Mouse (Mus musculus) E14TG2a.4 (cell line): ENCODE results near the gene Zfp85.
"Not testable (repeated sequence)": the region's sequence is repeated elsewhere in the genome, so short reads cannot be mapped to it uniquely, and the experiment has no call there.

Experiments
- H3K27me3 ChIP-seq: 2 replicates; pipeline ENCODE4 v1.6.1; 2014; ENCODE audit warnings: low read length, control low read depth; ENCODE audit not compliant: insufficient read depth
- H3K36me3 ChIP-seq: 2 replicates; pipeline ENCODE4 v1.6.1; 2014; ENCODE audit warnings: low read length, control low read depth; ENCODE audit not compliant: insufficient read depth
- H3K4me1 ChIP-seq: replicated peaks from 2 replicates; pipeline ENCODE4 v1.6.1; 2014; ENCODE audit warnings: low read depth, low read length, control low read depth
- H3K4me3 ChIP-seq: replicated peaks from 2 replicates; pipeline ENCODE4 v1.5.1; 2014; ENCODE audit warnings: mild to moderate bottlenecking, low read length
- H3K9me3 ChIP-seq: 2 replicates; pipeline ENCODE4 v1.6.1; 2014; ENCODE audit warnings: low read length, control low read depth
- CTCF ChIP-seq: conservative IDR thresholded peaks from 2 replicates; pipeline ENCODE4 v1.5.1; 2014; ENCODE audit warnings: low read length
- NANOG ChIP-seq: IDR thresholded peaks from 2 replicates; pipeline ENCODE4 v1.6.1; 2014; ENCODE audit warnings: borderline replicate concordance, low read length, mixed read lengths
- POU5F1 ChIP-seq: IDR thresholded peaks from 2 replicates; pipeline ENCODE4 v1.6.1; 2014; ENCODE audit warnings: low read length, borderline replicate concordance

The Zfp85 gene

DNA sequence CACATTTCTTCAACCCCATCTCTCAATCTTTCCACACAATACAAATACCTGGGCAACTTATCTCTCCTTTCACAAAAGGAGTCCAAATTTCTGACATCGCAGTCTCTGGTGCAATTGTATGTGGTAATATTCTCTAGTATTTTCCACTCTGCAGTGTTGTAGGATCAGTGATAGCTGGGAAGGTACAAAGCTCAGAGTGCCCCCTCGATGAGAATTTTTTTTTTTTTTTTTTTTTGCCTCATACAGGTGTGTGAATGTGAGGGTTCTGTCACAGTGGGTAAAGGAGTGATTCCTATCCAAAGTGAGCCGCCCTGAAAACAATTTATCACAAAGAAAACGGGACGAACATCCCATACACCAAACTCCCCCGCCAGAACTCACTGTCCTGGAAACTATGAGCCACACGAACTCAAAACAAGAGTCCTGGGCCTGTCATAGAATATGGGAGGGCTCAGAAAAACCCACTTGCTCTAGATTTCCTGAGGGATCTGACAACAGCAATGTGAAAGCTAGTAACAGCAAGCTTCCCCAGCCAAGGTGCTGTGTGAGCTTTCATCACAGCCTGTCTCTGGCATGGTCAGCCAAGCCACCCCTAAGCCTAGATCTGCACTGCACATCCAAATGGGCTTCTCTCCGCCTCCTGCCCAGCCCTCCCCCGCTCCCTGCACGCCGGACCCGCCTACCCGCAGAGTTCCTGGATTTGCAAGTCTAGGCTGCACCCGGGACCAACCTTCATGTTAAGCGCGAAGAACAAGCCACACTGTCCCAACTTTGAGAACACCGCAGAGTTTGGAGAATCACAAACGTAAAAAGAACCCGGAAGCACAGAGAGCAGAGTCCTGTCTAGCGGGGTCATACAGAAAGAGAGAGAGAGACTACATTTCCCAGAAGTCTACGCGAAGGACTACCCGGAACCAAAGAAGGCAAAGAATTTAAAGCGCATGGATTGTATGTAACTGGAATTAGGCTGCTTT lies at the start of gene Zfp85:
TSS of gene Zfp85 (minus strand) at position 896 of the 974 bp plus-strand sequence.
- TF ChIP-seq POU5F1, result no peak
- TF ChIP-seq NANOG, result no peak
- TF ChIP-seq CTCF, result no peak
- peaks cover 16% of the 10 kb centered on the region for H3K4me1 ChIP-seq
- no peaks in the 10 kb centered on the region for H3K36me3 ChIP-seq
- no peaks in the 10 kb centered on the region for H3K27me3 ChIP-seq
- peak within 1 kb of the TSS; percentile 80 for H3K4me3 ChIP-seq
- no peaks in the 10 kb centered on the region for H3K9me3 ChIP-seq

GRCm38 (mm10) chr13:67799151-67799550 lies 44.1 kb upstream of the Zfp85 start:
- not testable (repeated sequence) for H3K4me3 ChIP-seq

DNA sequence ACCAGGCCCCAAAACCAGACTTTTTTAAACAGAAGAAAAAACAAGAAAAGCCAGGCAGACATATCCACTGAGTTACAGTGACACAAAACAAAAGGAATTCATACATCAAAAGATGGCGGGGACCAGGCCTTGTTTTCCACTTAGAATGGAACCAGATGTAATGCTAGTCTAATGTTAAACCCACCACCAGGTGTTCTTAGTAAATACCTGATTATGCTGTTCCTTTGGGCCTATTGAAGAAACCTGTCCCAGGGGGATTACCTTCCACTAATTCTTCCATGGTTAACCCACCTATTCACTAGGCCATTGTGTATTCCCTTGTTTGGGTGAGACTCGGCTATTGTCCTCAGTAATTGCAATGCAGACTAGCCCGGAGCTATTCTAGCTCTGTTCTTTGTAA lies 43.6 kb upstream of the Zfp85 start:
- H3K9me3 ChIP-seq, result peaks cover 13% of the 10 kb centered on the region
- H3K27me3 ChIP-seq, result no peaks in the 10 kb centered on the region
- H3K36me3 ChIP-seq, result no peaks in the 10 kb centered on the region
- TF ChIP-seq CTCF, result no peak
- TF ChIP-seq NANOG, result no peak
- no peak for TF ChIP-seq POU5F1
- no peak overlapping the region for H3K4me3 ChIP-seq
- H3K4me1 ChIP-seq, result no peaks in the 10 kb centered on the region

More at GRCm38 (mm10) chr13:67799151-67799550, 44.1 kb upstream of the Zfp85 start:
- H3K4me1 ChIP-seq, H3K27me3 ChIP-seq, H3K36me3 ChIP-seq: not testable (repeated sequence)
- peaks cover 13% of the 10 kb centered on the region for H3K9me3 ChIP-seq

DNA sequence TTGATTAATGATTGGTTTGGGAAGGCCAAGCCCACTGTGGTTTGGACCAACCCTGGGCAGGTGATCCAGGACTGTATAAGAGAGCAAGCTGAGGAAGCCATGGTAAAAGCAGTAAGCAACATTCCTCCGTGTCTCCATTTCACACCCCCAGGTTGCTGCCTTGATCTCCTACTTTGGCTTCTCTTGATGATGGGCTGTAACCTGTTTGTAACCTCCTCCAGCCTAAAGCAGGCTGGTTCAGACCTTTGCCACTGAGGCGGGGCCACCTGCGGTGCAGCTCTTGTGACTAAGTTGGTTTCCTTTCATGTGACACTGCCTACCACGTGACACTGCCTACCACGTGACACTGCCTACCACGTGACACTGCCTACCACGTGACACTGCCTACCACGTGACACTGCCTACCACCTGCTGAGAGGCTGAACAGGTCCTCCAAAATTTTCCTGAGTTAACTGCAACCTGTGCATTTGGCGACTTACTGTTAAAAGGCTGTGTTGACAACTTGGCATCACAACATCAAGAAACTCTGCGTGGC lies 37.0 kb upstream of the Zfp85 start:
- Histone ChIP-seq H3K36me3 (peaks cover 10% of the 10 kb centered on the region), H3K4me1 (peaks cover 19% of the 10 kb centered on the region), H3K27me3 (no peaks in the 10 kb centered on the region), H3K4me3 (no peak overlapping the region), H3K9me3 (no peaks in the 10 kb centered on the region)
- TF ChIP-seq CTCF, result no peak
- TF ChIP-seq NANOG, result no peak
- TF ChIP-seq POU5F1, result no peak

DNA sequence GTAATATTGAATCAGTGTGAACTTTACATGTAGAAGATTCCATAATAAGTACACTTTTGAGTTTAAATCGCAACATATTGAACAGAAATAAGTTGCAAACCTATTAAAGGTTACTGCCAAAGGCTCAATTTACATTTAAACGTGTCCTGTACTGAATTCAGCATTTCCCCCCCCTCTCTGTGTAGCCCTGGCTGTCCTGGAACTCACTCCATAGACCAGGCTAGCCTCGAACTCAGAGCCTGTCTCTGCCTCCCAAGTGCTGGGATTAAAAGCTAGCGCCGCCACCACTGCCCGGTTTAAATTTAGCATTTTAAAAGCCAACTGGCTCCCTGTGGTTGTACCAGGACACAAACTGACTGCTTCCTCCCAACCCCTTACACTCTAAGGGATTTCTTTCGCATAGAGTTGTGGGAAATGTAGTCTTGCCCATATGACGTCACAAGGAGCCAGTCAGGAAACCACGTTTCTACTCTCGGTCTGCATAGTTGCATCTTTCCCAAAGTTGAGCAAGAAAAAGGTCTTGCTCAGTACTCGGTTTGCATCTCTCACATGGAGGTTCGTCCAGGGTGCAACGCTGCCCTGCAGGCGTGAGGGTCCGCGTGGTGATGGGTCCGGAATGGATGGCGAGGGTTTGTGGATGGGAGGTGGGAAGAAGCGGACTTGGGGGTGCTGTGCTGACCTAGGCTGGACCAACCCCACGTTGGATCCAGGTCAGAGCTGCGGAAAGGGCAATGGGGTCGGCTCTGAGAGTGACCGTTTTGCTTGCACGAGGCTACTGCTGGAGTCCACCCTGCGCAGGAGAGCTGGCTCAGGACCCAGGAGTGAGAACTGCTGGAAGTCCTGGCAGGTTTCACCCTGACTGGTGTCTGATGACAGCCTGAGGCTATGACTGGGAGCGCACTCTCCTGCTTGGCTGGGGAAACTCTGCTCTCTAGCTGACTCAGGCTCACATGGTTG lies 24.5 kb upstream of the Zfp85 start, which contains the start of gene Zfp493:
TSS of gene Zfp493 (plus strand) at position 429 of the 957 bp plus-strand sequence.
- Histone ChIP-seq H3K27me3 (no peaks in the 10 kb centered on the region), H3K9me3 (no peaks in the 10 kb centered on the region), H3K36me3 (peaks cover 4% of the 10 kb centered on the region; the same call in 1 of the 2 replicates), H3K4me1 (peaks cover 16% of the 10 kb centered on the region), H3K4me3 (peak within 1 kb of the TSS; percentile 93)
- TF ChIP-seq POU5F1 (no peak), CTCF (no peak), NANOG (no peak)

GRCm38 (mm10) chr13:67763031-67763768 lies 8.2 kb upstream of the Zfp85 start:
- Histone ChIP-seq H3K27me3 (no peaks in the 10 kb centered on the region), H3K4me3 (no peak overlapping the region), H3K4me1 (peaks cover 2% of the 10 kb centered on the region; the same call in 1 of the 2 replicates), H3K9me3 (no peaks in the 10 kb centered on the region), H3K36me3 (no peaks in the 10 kb centered on the region)
- TF ChIP-seq NANOG (no peak), POU5F1 (no peak), CTCF (no peak)

DNA sequence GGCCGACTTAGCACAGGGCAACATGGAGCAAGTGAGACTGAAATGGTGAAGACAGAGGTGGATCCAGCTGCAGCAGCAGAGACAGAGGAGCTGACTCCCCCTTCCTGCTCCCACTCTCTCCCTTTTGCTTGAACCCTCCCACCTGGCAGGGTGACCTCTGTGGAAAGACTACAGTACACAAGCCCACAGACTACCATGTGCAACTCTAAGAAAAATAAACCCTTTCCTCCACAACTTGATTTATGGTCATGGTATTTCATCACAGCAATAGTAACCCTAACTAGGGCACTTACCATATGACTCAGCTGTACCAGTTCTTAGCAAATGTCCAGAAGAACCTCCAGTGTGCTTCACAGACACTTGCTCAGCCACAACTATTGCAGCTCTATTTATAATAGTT lies 4.9 kb upstream of the Zfp85 start:
- no peak for TF ChIP-seq CTCF
- TF ChIP-seq POU5F1, result no peak
- no peak for TF ChIP-seq NANOG
- Histone ChIP-seq H3K36me3 (no peaks in the 10 kb centered on the region), H3K27me3 (no peaks in the 10 kb centered on the region)

DNA sequence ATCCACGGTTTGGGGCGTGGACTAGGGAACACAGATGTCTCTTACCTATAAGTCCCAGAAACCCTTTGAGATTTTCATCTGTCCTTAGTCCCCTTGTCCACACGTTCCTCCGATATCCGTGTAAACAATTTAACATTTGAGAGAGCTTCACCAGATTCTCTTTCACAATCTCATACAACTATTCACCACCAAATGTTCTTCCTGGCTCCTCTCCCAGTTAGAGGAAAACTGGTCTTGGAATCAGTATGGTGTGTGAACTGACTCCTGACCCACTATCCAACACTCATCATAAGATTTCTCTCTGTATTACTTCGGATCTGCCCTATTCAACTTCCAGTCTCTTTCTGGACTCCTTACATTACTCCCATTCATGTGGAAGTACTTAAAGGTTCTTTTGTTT lies 733 bp upstream of the Zfp85 start:
- peaks cover 16% of the 10 kb centered on the region for H3K4me1 ChIP-seq
- H3K4me3 ChIP-seq, result peak overlapping the region; percentile 80
- TF ChIP-seq POU5F1, result no peak
- TF ChIP-seq NANOG, result no peak
- no peak for TF ChIP-seq CTCF
- H3K27me3 ChIP-seq, result no peaks in the 10 kb centered on the region
- no peaks in the 10 kb centered on the region for H3K36me3 ChIP-seq
- H3K9me3 ChIP-seq, result no peaks in the 10 kb centered on the region

More for the DNA sequence above, 4.9 kb upstream of the Zfp85 start:
- no peak overlapping the region for H3K4me3 ChIP-seq
- H3K9me3 ChIP-seq, result no peaks in the 10 kb centered on the region
- peaks cover 10% of the 10 kb centered on the region for H3K4me1 ChIP-seq
